ENCODE assay signal across 17 mouse cellular contexts in the genomic region with DNA sequence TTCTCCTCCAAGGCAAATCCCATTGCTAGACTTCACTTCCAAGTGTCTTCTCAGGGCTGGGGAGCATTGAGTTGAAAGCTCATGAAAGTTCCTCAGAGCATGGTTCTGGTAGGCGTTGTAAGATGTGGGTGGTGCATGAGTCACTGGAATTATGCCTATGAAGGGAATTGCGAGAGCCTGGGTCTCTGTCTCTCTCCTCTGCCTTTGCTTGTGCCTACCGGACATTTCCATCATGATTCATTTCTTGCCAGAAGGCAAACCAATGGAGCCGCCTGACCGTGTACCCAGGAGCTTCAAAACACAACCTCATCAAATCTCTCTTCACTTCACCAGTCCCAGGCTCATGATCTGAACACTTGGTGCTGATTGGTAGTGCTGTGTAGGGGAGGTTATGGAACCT. TPM values are rescaled to one million over a fixed set of nuclear protein-coding genes. Genes with fewer than 3 reads are reported as not detected.
DNase-seq lines count a peak whose midpoint lies in the region.
"Had no signal": no experiment of that assay in that cellular context is flagged by ENCODE, and none has a peak within 500 bp of the region (broad histone marks: within the 10 kb centered on the region; RNA-seq: fewer than 3 reads in every experiment).

No protein-coding gene starts in this region.

- peak; percentile 21 for DNase-seq in layer of hippocampus, adult 9-11 months
- no peak for DNase-seq in layer of hippocampus, adult 11-12 months (ENCODE audit: low spot score)
- peak; percentile 67 for DNase-seq in right cerebral cortex, adult 2 months (ENCODE audit: low spot score in 2 of 2)
- DNase-seq in right cerebral cortex, postnatal 4 days: no peak
- DNase-seq in frontal cortex, postnatal 36 days (ENCODE audit: low spot score in 2 of 2): peak; percentile 54 to 60
- DNase-seq in adrenal gland, adult 8-10 months: no peak
- DNase-seq in urinary bladder, postnatal 14 days (ENCODE audit: low spot score): no peak
- DNase-seq: adrenal gland, postnatal 10 days; B cell, adult 2 months; cerebellum, adult 2 months; cerebellum, postnatal 36 days; forebrain, postnatal 0 days; gastrocnemius, postnatal 25 days; heart, adult 2 months; heart, postnatal 36 days; liver, embryonic 13.5 days; thymus, postnatal 14 days had no signal

RNA-seq across cellular contexts. Expression of a gene that starts 11.8 kb away (rescaled TPM):
- 100 to 1,000 TPM; 310 to 390 (median 354) TPM for total RNA-seq in adrenal gland, adult 8-10 months (2022)

RNA-seq across cellular contexts. Expression of a gene that starts 27.4 kb away (rescaled TPM):
- 100 to 1,000 TPM; 275 to 361 (median 317) TPM for total RNA-seq in adrenal gland, adult 8-10 months (2022)

Comparison
In these comparisons a context has a peak if more than half of its experiments do, and no peak if none do; other contexts are left out.
1. DNase-seq: peak in layer of hippocampus, adult 9-11 months (single experiment), right cerebral cortex, adult 2 months (2 of 2) and frontal cortex, postnatal 36 days (2 of 2); none in layer of hippocampus, adult 11-12 months (single experiment), right cerebral cortex, postnatal 4 days (single experiment), adrenal gland, adult 8-10 months (single experiment) and urinary bladder, postnatal 14 days (single experiment).